Mouse (Mus musculus) spleen, adult 2 months (tissue): ENCODE measurements at regions not wholly inside any gene's neighbourhood (a gene's known extent, or its start where the extent isn't known, plus 50 kb on each side); places are given as distances from the start of the nearest gene placed in this dataset.

ENCODE experiments used
- DNase-seq, 2 experiments: peaks; one replicate each; pipeline versions ENCODE4 v3.0.0 to v3.0.0-alpha.2; 2012 to 2021; ENCODE audit warnings: low spot score in 2 of 2, low read depth in 1 of 2
- H3K27ac ChIP-seq: fragments of 200-500 bp; 2 replicates; pipeline ENCODE4 v1.5.1; 2012; ENCODE audit warnings: low read length, inconsistent platforms; ENCODE audit not compliant: insufficient read depth
- H3K27me3 ChIP-seq: fragments of 200-500 bp; 2 replicates; pipeline ENCODE4 v1.6.1; 2012; ENCODE audit warnings: mild to moderate bottlenecking, moderate library complexity, low read length, inconsistent platforms; ENCODE audit not compliant: control insufficient read depth, insufficient read depth
- H3K36me3 ChIP-seq: fragments of 200-500 bp; 2 replicates; pipeline ENCODE4 v1.6.1; 2012; ENCODE audit warnings: mild to moderate bottlenecking, low read length, inconsistent platforms; ENCODE audit not compliant: control insufficient read depth, insufficient read depth
- H3K4me1 ChIP-seq: fragments of 200-500 bp; 2 replicates; pipeline ENCODE4 v1.6.1; 2011; ENCODE audit warnings: inconsistent platforms; ENCODE audit not compliant: control insufficient read depth, insufficient read depth, insufficient read length
- H3K4me3 ChIP-seq: fragments of 200-500 bp; 2 replicates; pipeline ENCODE4 v1.5.1; 2011; ENCODE audit warnings: mild to moderate bottlenecking, inconsistent platforms; ENCODE audit not compliant: insufficient read depth, insufficient read length; ENCODE audit errors: extremely low read depth
- CTCF ChIP-seq: fragments of 200-500 bp; IDR thresholded peaks from 2 replicates; pipeline ENCODE4 v1.5.1; 2011; ENCODE audit warnings: mild to moderate bottlenecking, inconsistent platforms; ENCODE audit not compliant: insufficient read depth, insufficient read length, insufficient replicate concordance; ENCODE audit errors: extremely low read depth
- POLR2A ChIP-seq: fragments of 200-500 bp; IDR thresholded peaks from 2 replicates; pipeline ENCODE4 v1.6.1; 2011; ENCODE audit warnings: low read depth, low read length, inconsistent platforms
- WGBS: fragments of 180-500 bp; shearing (Covaris S2); methylation state at CpG from one replicate; pipeline ENCODE4 v1.1.7; 2018; 5-methylcytosine and 5-hydroxymethylcytosine counted together

DNA sequence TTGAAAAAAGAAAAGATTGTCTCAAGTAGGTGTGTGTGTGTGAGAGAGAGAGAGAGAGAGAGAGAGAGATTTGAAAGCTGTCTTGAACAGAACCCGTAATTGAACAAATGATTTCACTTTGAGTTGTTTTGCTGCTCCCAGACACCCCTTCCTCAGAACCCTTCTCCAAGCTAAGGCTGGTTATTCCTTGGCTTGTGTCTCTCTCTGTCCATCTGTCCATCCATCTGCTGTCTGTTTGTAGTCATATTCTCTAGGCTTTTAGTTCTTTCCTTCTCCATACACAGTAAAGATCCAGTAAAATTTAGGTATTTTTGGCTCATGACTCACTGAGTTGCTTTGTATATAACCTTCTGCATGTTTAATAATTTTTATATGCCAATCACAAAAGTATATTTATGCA, 144.7 kb downstream of the Tmem161b start:
- 84% methylated on average over 1 of the region's 1 CpGs for WGBS
- TF ChIP-seq CTCF (no peak), POLR2A (no peak)
- H3K4me1 ChIP-seq: no peaks in the 10 kb centered on the region
- no peak for DNase-seq
- H3K4me3 ChIP-seq: no peak overlapping the region
- no peak overlapping the region for H3K27ac ChIP-seq
- H3K36me3 ChIP-seq: no peaks in the 10 kb centered on the region
- no peaks in the 10 kb centered on the region for H3K27me3 ChIP-seq

GRCm38 (mm10) chr13:84368225-84368624, 146.1 kb downstream of the Tmem161b start:
- H3K27ac ChIP-seq: no peak overlapping the region
- no peaks in the 10 kb centered on the region for H3K27me3 ChIP-seq
- 89% methylated on average over 2 of the region's 2 CpGs for WGBS
- no peak overlapping the region for H3K4me3 ChIP-seq
- H3K36me3 ChIP-seq: no peaks in the 10 kb centered on the region
- no peaks in the 10 kb centered on the region for H3K4me1 ChIP-seq
- no peak for TF ChIP-seq CTCF
- TF ChIP-seq POLR2A: no peak
- no peak for DNase-seq

- WGBS: 81% methylated on average over 4 of the region's 4 CpGs
- no peaks in the 10 kb centered on the region for H3K36me3 ChIP-seq
These were observed 152.7 kb downstream of the Tmem161b start for GRCm38 (mm10) chr13:84374711-84375257.

GRCm38 (mm10) chr13:84375941-84376340, 153.8 kb downstream of the Tmem161b start:
- Histone ChIP-seq H3K27me3 (no peaks in the 10 kb centered on the region), H3K4me1 (no peaks in the 10 kb centered on the region), H3K4me3 (no peak overlapping the region), H3K36me3 (no peaks in the 10 kb centered on the region), H3K27ac (no peak overlapping the region)
- WGBS: 82% methylated on average over 4 of the region's 4 CpGs
- no peak for TF ChIP-seq POLR2A
- TF ChIP-seq CTCF: no peak
- no peak for DNase-seq

More at GRCm38 (mm10) chr13:84374711-84375257, 152.7 kb downstream of the Tmem161b start:
- no peak for TF ChIP-seq POLR2A
- Histone ChIP-seq H3K27me3 (no peaks in the 10 kb centered on the region), H3K4me1 (no peaks in the 10 kb centered on the region), H3K27ac (no peak overlapping the region), H3K4me3 (no peak overlapping the region)
- DNase-seq: no peak

DNA sequence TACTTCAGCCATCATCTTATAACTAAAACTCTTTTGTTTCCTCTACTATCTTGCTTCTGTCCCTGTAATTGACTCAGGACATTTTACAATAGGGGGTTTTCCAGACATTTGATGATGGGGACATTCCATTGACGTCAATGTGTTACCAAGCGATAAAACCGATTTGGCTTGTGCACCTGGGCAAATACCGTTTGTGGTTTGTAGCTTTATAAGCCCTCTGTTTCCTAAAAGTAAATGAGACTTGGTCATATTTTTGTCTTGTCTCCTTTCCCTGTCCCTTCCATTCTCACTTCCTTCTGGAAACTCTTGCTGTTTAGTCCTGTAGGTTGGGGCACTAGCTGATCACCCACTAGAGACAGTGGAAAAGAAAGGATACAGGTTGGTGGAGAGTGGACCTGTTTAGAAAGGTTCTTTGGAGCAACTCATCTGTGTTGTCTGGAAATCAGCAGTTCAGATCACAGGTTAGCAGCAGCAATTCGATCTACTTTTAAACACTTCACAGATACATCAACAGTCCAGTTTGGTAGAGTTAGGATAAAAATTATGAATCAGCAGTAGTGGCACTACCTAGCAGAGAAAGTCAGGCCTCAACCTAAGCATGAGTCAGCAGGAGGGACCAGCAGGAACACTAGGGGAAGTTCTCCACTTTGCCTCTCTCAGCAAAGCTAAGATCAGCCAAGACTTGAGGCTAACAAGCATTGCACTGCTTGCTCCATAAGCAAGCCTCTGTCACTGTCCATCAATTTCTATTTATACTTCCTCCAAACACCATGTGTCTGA, 156.6 kb downstream of the Tmem161b start:
- H3K27me3 ChIP-seq: no peaks in the 10 kb centered on the region
- H3K36me3 ChIP-seq: no peaks in the 10 kb centered on the region
- no peak overlapping the region for H3K27ac ChIP-seq
- TF ChIP-seq POLR2A (no peak), CTCF (no peak)
- no peak overlapping the region for H3K4me3 ChIP-seq
- 83% methylated on average over 5 of the region's 5 CpGs for WGBS
- DNase-seq: no peak
- H3K4me1 ChIP-seq: no peaks in the 10 kb centered on the region

DNA sequence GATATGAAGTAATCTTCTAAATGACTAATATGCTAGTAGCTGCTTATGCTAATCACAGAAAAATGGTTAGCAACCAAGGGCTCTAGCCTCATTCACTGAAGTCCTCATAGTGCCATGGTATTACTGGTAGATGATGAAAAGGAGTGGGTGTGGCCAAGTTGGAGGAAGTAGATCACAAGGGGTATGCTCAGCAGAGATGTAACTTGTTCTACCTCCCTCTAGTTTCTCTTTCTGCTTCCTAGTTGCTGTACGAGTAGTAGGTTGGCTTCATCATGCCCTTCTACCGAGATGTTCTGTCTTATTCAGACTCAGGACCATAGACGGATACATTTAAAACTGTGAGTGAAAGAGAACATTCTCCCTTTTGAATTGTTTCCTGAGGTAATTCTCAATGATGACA, 169.5 kb downstream of the Tmem161b start:
- Histone ChIP-seq H3K4me3 (no peak overlapping the region), H3K27ac (no peak overlapping the region), H3K36me3 (no peaks in the 10 kb centered on the region), H3K4me1 (no peaks in the 10 kb centered on the region), H3K27me3 (no peaks in the 10 kb centered on the region; the same call in 1 of the 2 replicates)
- TF ChIP-seq POLR2A (no peak), CTCF (no peak)
- WGBS: 71% methylated on average over 3 of the region's 3 CpGs
- no peak for DNase-seq
